Mouse (Mus musculus): ENCODE measurements around the gene Gm884. TPM values are rescaled to one million over a fixed set of nuclear protein-coding genes. Genes with fewer than 3 reads are reported as not detected.

The Gm884 gene
- total RNA-seq (2014; rRNA removed) (not detected in 2 replicates), polyA plus RNA-seq (2015; fragmentation: Nextera tagmentation; extraction: Ambion mirVana) (not detected in 2 replicates)

GRCm38 (mm10) chr11:103621040-103621439 lies at the start of gene Gm884:
Gene Gm884, minus strand, starts transcription at chr11:103621140.
- Histone ChIP-seq H3K4me1 (ENCODE audit: insufficient read depth) (no peaks in the 10 kb centered on the region), H3K36me3 (ENCODE audit: insufficient read depth) (no peaks in the 10 kb centered on the region), H3K27me3 (ENCODE audit: insufficient read depth, low read length) (no peaks in the 10 kb centered on the region), H3K9ac (no peak within 1 kb of the TSS), H3K9me3 (ENCODE audit: low read length) (no peaks in the 10 kb centered on the region), H3K4me2 (ENCODE audit: low read depth) (no peak within 1 kb of the TSS), H3K4me3 (ENCODE audit: low read depth, low read length) (no peak within 1 kb of the TSS), H3K27ac (ENCODE audit: low read depth, low read length) (no peak within 1 kb of the TSS)
- 83% methylated on average over 9 of the region's 9 CpGs for WGBS
- ATAC-seq (no peak), DNase-seq (no peak)
- TF ChIP-seq CTCF (IDR thresholded peaks at IDR 0.05; ENCODE audit: low read depth) = no peak

DNA sequence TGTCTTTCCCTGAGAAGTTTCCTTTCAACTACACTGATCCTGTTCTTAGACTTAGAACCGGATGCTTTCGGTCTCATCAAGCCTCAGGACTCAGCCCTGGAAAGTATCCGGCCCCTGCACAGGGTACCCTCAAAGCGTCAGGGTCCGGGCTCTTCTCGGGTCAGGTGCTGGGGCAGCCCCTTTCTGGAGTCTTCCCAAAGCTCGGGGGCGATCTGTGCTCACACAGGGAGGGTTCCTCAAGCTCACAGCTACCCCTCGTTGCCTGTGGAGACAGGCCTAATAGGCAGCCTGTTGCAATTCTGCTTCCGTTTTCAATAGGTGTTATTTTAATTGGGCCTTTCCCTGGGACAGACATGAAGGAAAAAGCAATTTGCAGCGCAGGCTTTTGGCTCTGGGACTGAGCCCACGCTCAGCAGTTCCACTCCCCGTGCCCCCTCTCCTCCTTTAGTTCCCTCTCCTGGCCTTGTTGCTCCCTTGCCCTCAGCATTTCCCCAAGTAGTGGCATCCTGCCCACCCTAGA lies 46.0 kb upstream of the Gm884 start:
- peak overlapping the region; percentile 30; the same call in 1 of the 2 replicates for H3K4me2 ChIP-seq (ENCODE audit: low read depth)
- H3K27ac ChIP-seq (ENCODE audit: low read depth, low read length) = peak overlapping the region; percentile 75; the same call in 1 of the 2 replicates
- no peak overlapping the region for H3K4me3 ChIP-seq (ENCODE audit: low read depth, low read length)
- TF ChIP-seq CTCF (IDR thresholded peaks at IDR 0.05; ENCODE audit: low read depth) = no peak
- H3K4me1 ChIP-seq (ENCODE audit: insufficient read depth) = peaks cover 32% of the 10 kb centered on the region
- 16% methylated on average over 13 of the region's 13 CpGs for WGBS
- H3K9me3 ChIP-seq (ENCODE audit: low read length) = no peaks in the 10 kb centered on the region
- H3K9ac ChIP-seq = no peak overlapping the region
- no peaks in the 10 kb centered on the region for H3K36me3 ChIP-seq (ENCODE audit: insufficient read depth)
- DNase-seq = peak; percentile 50
- ATAC-seq = peak; percentile 13
- H3K27me3 ChIP-seq (ENCODE audit: insufficient read depth, low read length) = no peaks in the 10 kb centered on the region

DNA sequence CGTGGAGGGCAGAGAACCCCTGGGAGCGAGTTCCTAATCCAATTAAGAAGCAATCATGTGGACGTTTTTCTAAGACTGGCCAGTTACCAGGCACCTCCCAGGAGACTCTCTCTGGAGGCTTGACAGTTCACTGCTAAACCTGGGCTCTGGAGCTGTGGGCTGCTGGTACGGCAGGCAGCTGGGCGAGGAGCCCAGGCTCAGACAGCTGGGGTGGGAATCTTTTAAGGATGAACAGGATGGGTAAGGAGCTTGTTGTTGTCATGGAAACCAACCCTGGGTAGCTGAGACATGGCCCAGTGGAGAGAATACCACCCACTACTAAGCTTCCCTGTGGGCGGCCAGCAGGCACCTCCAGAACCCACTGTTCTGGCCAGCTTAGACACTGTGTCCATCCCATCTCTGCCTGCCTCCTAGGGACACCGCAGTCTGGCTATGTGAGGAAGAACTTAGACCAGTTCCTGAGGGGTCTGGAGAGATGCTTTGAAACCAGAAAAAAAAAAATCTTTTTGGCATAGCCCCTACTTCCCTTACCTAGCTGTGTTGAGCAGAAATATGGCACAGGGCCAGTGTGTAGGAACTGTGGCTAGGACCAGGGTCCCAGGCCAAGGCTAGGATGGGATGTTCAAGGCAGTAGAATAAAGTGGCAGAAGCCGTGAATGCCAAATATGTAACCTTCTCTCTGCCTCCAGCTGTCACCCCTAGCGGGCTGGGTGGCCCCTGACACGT lies 45.4 kb upstream of the Gm884 start:
- peak overlapping the region; percentile 30 for H3K4me2 ChIP-seq (ENCODE audit: low read depth)
- WGBS = 11% methylated on average over 10 of the region's 10 CpGs
- no peak overlapping the region for H3K4me3 ChIP-seq (ENCODE audit: low read depth, low read length)
- peak overlapping the region; percentile 75 for H3K27ac ChIP-seq (ENCODE audit: low read depth, low read length)
- no peaks in the 10 kb centered on the region for H3K27me3 ChIP-seq (ENCODE audit: insufficient read depth, low read length)
- H3K4me1 ChIP-seq (ENCODE audit: insufficient read depth) = peaks cover 33% of the 10 kb centered on the region
- DNase-seq (peak; percentile 86), ATAC-seq (peak; percentile 87)
- no peak for TF ChIP-seq CTCF (IDR thresholded peaks at IDR 0.05; ENCODE audit: low read depth)
- H3K9ac ChIP-seq = peak overlapping the region; percentile 25; the same call in 1 of the 2 replicates
- H3K9me3 ChIP-seq (ENCODE audit: low read length) = no peaks in the 10 kb centered on the region
- no peaks in the 10 kb centered on the region for H3K36me3 ChIP-seq (ENCODE audit: insufficient read depth)

GRCm38 (mm10) chr11:103665695-103666094 lies 44.8 kb upstream of the Gm884 start:
- peak; percentile 60 for ATAC-seq
- DNase-seq = no peak
- 0 out of 2 replicates have a peak overlapping the region, but pooled peaks have one; percentile 25 for H3K9ac ChIP-seq
- 29% methylated on average over 1 of the region's 1 CpGs for WGBS
- H3K9me3 ChIP-seq (ENCODE audit: low read length) = no peaks in the 10 kb centered on the region
- no peak for TF ChIP-seq CTCF (IDR thresholded peaks at IDR 0.05; ENCODE audit: low read depth)
- H3K27ac ChIP-seq (ENCODE audit: low read depth, low read length) = peak overlapping the region; percentile 75
- no peaks in the 10 kb centered on the region for H3K27me3 ChIP-seq (ENCODE audit: insufficient read depth, low read length)
- H3K36me3 ChIP-seq (ENCODE audit: insufficient read depth) = no peaks in the 10 kb centered on the region
- no peak overlapping the region for H3K4me3 ChIP-seq (ENCODE audit: low read depth, low read length)
- H3K4me2 ChIP-seq (ENCODE audit: low read depth) = peak overlapping the region; percentile 30
- H3K4me1 ChIP-seq (ENCODE audit: insufficient read depth) = peaks cover 33% of the 10 kb centered on the region

DNA sequence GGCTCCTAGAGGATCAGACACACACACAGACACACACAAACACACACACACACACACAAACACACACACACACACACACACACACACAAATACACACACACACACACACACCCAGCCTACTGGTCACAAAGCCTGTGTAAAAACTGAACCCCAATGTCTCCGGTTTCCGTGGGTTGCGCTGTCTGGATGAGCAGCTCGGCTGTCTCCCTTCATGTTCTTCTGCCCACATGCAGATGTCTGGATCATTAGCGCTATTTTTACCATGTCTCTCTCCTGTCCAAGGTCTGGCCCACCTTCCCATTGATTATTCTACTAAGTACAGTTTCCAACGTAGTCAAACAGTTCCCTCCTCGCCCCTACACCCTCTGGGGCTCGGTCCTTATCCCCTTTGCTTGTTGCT lies 42.2 kb upstream of the Gm884 start:
- no peak for DNase-seq
- WGBS = 86% methylated on average over 8 of the region's 8 CpGs
- H3K27ac ChIP-seq (ENCODE audit: low read depth, low read length) = no peak overlapping the region
- no peak overlapping the region for H3K4me2 ChIP-seq (ENCODE audit: low read depth)
- peaks cover 33% of the 10 kb centered on the region for H3K4me1 ChIP-seq (ENCODE audit: insufficient read depth)
- no peaks in the 10 kb centered on the region for H3K27me3 ChIP-seq (ENCODE audit: insufficient read depth, low read length)
- no peak for ATAC-seq
- no peaks in the 10 kb centered on the region for H3K36me3 ChIP-seq (ENCODE audit: insufficient read depth)
- H3K4me3 ChIP-seq (ENCODE audit: low read depth, low read length) = no peak overlapping the region
- no peaks in the 10 kb centered on the region for H3K9me3 ChIP-seq (ENCODE audit: low read length)
- no peak for TF ChIP-seq CTCF (IDR thresholded peaks at IDR 0.05; ENCODE audit: low read depth)
- no peak overlapping the region for H3K9ac ChIP-seq

GRCm38 (mm10) chr11:103662546-103662945 lies 41.6 kb upstream of the Gm884 start:
- Histone ChIP-seq H3K36me3 (ENCODE audit: insufficient read depth) (no peaks in the 10 kb centered on the region), H3K4me1 (ENCODE audit: insufficient read depth) (peaks cover 33% of the 10 kb centered on the region), H3K4me2 (ENCODE audit: low read depth) (no peak overlapping the region), H3K27ac (ENCODE audit: low read depth, low read length) (peak overlapping the region; percentile 46; the same call in 1 of the 2 replicates), H3K27me3 (ENCODE audit: insufficient read depth, low read length) (no peaks in the 10 kb centered on the region), H3K9me3 (ENCODE audit: low read length) (no peaks in the 10 kb centered on the region), H3K4me3 (ENCODE audit: low read depth, low read length) (no peak overlapping the region), H3K9ac (no peak overlapping the region)
- TF ChIP-seq CTCF (IDR thresholded peaks at IDR 0.05; ENCODE audit: low read depth) = no peak
- WGBS = 44% methylated on average over 5 of the region's 5 CpGs
- peak; percentile 23; the same call in 1 of the 2 replicates for ATAC-seq
- DNase-seq = peak; percentile 49

DNA sequence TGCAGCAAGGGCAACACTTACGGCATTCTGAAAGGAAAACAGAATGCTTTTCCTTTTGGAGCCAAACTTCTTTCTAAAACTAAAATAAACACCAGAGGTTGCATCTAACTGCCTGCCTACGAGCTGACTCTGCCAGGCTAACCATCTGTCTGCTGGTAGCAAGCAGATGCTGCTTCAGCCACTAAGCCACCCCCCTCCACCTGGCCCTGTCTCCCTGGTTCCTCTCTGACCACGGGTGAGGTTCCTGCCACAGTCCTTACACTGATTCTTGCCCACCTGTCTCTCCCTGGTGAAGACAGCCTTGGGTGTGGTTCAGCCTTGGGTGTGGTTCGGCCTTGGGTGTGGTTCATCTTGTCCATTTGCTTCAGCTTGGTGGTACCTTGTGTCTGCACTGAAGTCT lies 40.9 kb upstream of the Gm884 start:
- no peak overlapping the region for H3K9ac ChIP-seq
- peaks cover 27% of the 10 kb centered on the region for H3K4me1 ChIP-seq (ENCODE audit: insufficient read depth)
- no peak overlapping the region for H3K4me3 ChIP-seq (ENCODE audit: low read depth, low read length)
- H3K36me3 ChIP-seq (ENCODE audit: insufficient read depth) = no peaks in the 10 kb centered on the region
- no peak for TF ChIP-seq CTCF (IDR thresholded peaks at IDR 0.05; ENCODE audit: low read depth)
- no peak for DNase-seq
- 46% methylated on average over 4 of the region's 4 CpGs for WGBS
- no peaks in the 10 kb centered on the region for H3K9me3 ChIP-seq (ENCODE audit: low read length)
- ATAC-seq = peak; percentile 27; the same call in 1 of the 2 replicates
- peak overlapping the region; percentile 46; the same call in 1 of the 2 replicates for H3K27ac ChIP-seq (ENCODE audit: low read depth, low read length)
- no peak overlapping the region for H3K4me2 ChIP-seq (ENCODE audit: low read depth)
- no peaks in the 10 kb centered on the region for H3K27me3 ChIP-seq (ENCODE audit: insufficient read depth, low read length)
